Mouse (Mus musculus): ENCODE results near the gene 2200002J24Rik. TPM values are rescaled to one million over a fixed set of nuclear protein-coding genes. Genes with fewer than 3 reads are reported as not detected.
"Not testable (repeated sequence)": the region's sequence is repeated elsewhere in the genome, so short reads cannot be mapped to it uniquely, and the experiment has no call there.

2200002J24Rik gene
- total RNA-seq, 2 experiments from 2014 or later: not detected

- intact Hi-C loops (cut with DNase I): no loop called here
- DNase-seq: no peak
These were observed 29.5 kb downstream of the 2200002J24Rik start for GRCm38 (mm10) chr7:30728214-30728613.

- DNase-seq: no peak
- intact Hi-C loops (cut with DNase I): no loop called here
These were observed 30.1 kb downstream of the 2200002J24Rik start for GRCm38 (mm10) chr7:30728739-30729395.

- intact Hi-C loops (cut with DNase I): no loop called here
- DNase-seq: peak; percentile 97
These were observed 30.8 kb downstream of the 2200002J24Rik start, which contains the start of gene Tmem147 for GRCm38 (mm10) chr7:30729396-30730063. Tmem147 (minus strand) TSS chr7:30729540.

- intact Hi-C loops (cut with DNase I): not testable (repeated sequence)
- DNase-seq: peak; percentile 26
These were observed 31.5 kb downstream of the 2200002J24Rik start for GRCm38 (mm10) chr7:30730064-30730722.

- intact Hi-C loops (cut with DNase I): no loop called here
- DNase-seq: no peak
These were observed 37.5 kb downstream of the 2200002J24Rik start for GRCm38 (mm10) chr7:30736211-30736610.

GRCm38 (mm10) chr7:30742570-30742969 lies 43.8 kb downstream of the 2200002J24Rik start:
- DNase-seq; intact Hi-C loops (cut with DNase I): not testable (repeated sequence)

GRCm38 (mm10) chr7:30743617-30744016 lies 44.9 kb downstream of the 2200002J24Rik start, which contains the start of gene Gapdhs:
Gapdhs (minus strand) TSS chr7:30743681.
- DNase-seq; intact Hi-C loops (cut with DNase I): not testable (repeated sequence)

- intact Hi-C loops (cut with DNase I): no loop called here
- peak; percentile 32 for DNase-seq
These were observed 45.4 kb downstream of the 2200002J24Rik start for GRCm38 (mm10) chr7:30744022-30744598.

GRCm38 (mm10) chr7:30747525-30748204 lies 48.9 kb downstream of the 2200002J24Rik start:
- intact Hi-C loops (cut with DNase I): no loop called here

More at GRCm38 (mm10) chr7:30747525-30748204, 48.9 kb downstream of the 2200002J24Rik start:
- no peak for DNase-seq

Other genes starting within 250 kb of the 2200002J24Rik start
- gene Kirrel2, start 241.2 kb upstream of the 2200002J24Rik start, total RNA-seq (2021): under 1 TPM; 0.26 to 0.56 TPM
- under 1 TPM in 1 of 2 experiments, not detected in 1; 0.08 TPM for gene Nphs1, start 240.6 kb upstream of the 2200002J24Rik start, total RNA-seq (2021)
- under 1 TPM in 1 of 2 experiments, not detected in 1; 0.66 TPM for gene Prodh2, start 205.3 kb upstream of the 2200002J24Rik start, total RNA-seq (2021)
- 100 to 1,000 TPM; 356 to 358 TPM for gene Arhgap33, start 163.9 kb upstream of the 2200002J24Rik start, total RNA-seq (2021)
- gene Hspb6, start 146.7 kb upstream of the 2200002J24Rik start, total RNA-seq (2021): 1 to 10 TPM; 4.7 to 5.5 TPM
- 10 to 100 TPM in 1 of 2 experiments, 1 to 10 TPM in 1; 7.6 to 10.1 TPM for gene Proser3, start 146.6 kb upstream of the 2200002J24Rik start, total RNA-seq (2021)
- 10 to 100 TPM; 29.6 to 34.6 TPM for gene Lin37, start 139.1 kb upstream of the 2200002J24Rik start, total RNA-seq (2021)
- 10 to 100 TPM; 50.6 to 56.7 TPM for gene U2af1l4, start 135.6 kb upstream of the 2200002J24Rik start, total RNA-seq (2021)
- 1 to 10 TPM; 5.9 to 6.3 TPM for gene Gm49396, start 135.6 kb upstream of the 2200002J24Rik start, total RNA-seq (2021)
- 10 to 100 TPM; 78.5 to 81.4 TPM for gene Psenen, start 135.3 kb upstream of the 2200002J24Rik start, total RNA-seq (2021)
- gene Igflr1, start 133.5 kb upstream of the 2200002J24Rik start, total RNA-seq (2021): 1 to 10 TPM; 3.1 to 3.6 TPM
- gene Kmt2b, start 110.2 kb upstream of the 2200002J24Rik start, total RNA-seq (2021): 10 to 100 TPM; 69.9 to 79.7 TPM
- not detected for gene Zbtb32, start 100.0 kb upstream of the 2200002J24Rik start, total RNA-seq (2021)
- gene Upk1a, start 86.1 kb upstream of the 2200002J24Rik start, total RNA-seq (2021): under 1 TPM; 0.24 to 0.54 TPM
- gene Cox6b1, start 72.8 kb upstream of the 2200002J24Rik start, total RNA-seq (2021): 100 to 1,000 TPM; 573 to 579 TPM
- not detected for gene Etv2, start 63.1 kb upstream of the 2200002J24Rik start, total RNA-seq (2021)
- 10 to 100 TPM; 81.9 TPM for gene Rbm42, start 48.6 kb upstream of the 2200002J24Rik start, total RNA-seq (2021)
- 10 to 100 TPM; 12.7 to 13.3 TPM for gene Haus5, start 33.9 kb upstream of the 2200002J24Rik start, total RNA-seq (2021)
- not detected for gene Pmis2, start 27.3 kb upstream of the 2200002J24Rik start, total RNA-seq (2021)
- gene Atp4a, start 13.3 kb downstream of the 2200002J24Rik start, total RNA-seq (2021): 1 to 10 TPM; 4.0 to 5.1 TPM
- gene Tmem147, start 30.6 kb downstream of the 2200002J24Rik start, total RNA-seq (2021): 100 to 1,000 TPM; 130 to 146 TPM
- gene Gapdhs, start 44.8 kb downstream of the 2200002J24Rik start, total RNA-seq (2021): not detected
- 10 to 100 TPM in 1 of 2 experiments, 1 to 10 TPM in 1; 8.5 to 12.2 TPM for gene Sbsn, start 52.5 kb downstream of the 2200002J24Rik start, total RNA-seq (2021)
- 1 to 10 TPM; 1.4 to 1.7 TPM for gene Dmkn, start 64.8 kb downstream of the 2200002J24Rik start, total RNA-seq (2021)
- gene Krtdap, start 89.0 kb downstream of the 2200002J24Rik start, total RNA-seq (2021): not detected
- gene Ffar2, start 124.8 kb downstream of the 2200002J24Rik start, total RNA-seq (2021): not detected
- not detected for gene Ffar3, start 157.3 kb downstream of the 2200002J24Rik start, total RNA-seq (2021)
- not detected for gene Ffar1, start 162.6 kb downstream of the 2200002J24Rik start, total RNA-seq (2021)
- gene Cd22, start 181.4 kb downstream of the 2200002J24Rik start, total RNA-seq (2021): under 1 TPM; 0.44 to 0.48 TPM
- gene Mag, start 215.9 kb downstream of the 2200002J24Rik start, total RNA-seq (2021): 1 to 10 TPM; 1.3 to 3.4 TPM
- gene Hamp2, start 225.8 kb downstream of the 2200002J24Rik start, total RNA-seq (2021): not detected
- gene Hamp, start 245.1 kb downstream of the 2200002J24Rik start, total RNA-seq (2021): not detected